Mouse (Mus musculus): Measurements from ENCODE around the gene Fndc4. TPM values are rescaled to one million over a fixed set of nuclear protein-coding genes. Genes with fewer than 3 reads are reported as not detected.

The Fndc4 gene
- 1 to 10 TPM; 1.5 to 3.1 TPM for total RNA-seq (2021)
- long read RNA-seq, experiment 1 = 0 reads
- long read RNA-seq, experiment 2, partial matches to known transcripts = 1 of 3 reads
- long read RNA-seq, experiment 2, other reads (novel, unspliced or antisense) = 0 of 3 reads

DNA sequence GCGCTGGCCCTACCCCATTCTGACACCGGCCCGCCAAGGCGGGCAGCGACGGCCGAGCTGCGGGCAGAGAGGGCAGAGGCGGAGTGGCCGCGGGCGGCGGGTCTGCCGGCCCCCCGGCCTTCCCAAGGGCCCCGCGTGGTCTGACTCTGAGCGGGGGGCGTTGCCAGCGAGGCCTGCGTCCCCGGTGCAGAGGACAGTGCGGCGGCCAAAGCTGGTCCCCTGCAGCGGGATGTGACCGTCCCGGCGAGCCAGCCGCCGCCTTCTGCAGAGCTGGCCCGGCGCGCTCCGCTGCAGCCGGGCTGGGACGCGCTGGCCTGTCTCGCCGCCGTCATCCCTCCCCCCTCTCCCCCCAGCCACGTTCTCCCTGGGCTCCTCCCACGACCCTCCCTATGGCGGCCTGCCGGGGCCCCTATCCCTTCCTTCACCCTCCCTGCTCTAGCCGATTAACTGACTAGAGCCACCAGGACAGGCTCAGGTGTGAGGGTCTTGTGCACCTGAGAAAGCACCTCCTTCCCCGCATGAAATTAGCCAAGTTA, at the start of gene Fndc4:
Gene Fndc4 (minus strand): TSS at position 475 of the 536 bp plus-strand sequence.
- peak; percentile 25 for DNase-seq

DNA sequence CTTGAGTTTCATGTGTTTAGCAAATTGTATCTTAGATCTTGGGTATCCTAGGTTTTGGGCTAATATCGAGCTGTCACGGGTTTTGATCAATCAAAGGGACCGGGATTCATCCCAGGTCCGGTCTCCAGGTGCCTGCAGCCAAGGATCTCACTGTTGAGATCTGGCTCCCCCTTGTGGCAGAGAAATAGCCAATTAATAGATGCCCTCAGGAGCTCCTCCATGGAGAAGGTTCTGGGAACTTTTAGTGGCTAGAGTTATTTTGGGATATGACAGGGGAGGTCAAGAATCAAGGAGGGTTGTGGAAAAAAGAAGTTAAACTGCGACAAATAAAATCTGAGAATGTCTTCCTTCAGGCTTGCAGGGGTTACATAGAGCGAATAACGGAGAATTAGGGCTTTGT, 32.4 kb upstream of the Fndc4 start:
- DNase-seq = peak; percentile 17

DNA sequence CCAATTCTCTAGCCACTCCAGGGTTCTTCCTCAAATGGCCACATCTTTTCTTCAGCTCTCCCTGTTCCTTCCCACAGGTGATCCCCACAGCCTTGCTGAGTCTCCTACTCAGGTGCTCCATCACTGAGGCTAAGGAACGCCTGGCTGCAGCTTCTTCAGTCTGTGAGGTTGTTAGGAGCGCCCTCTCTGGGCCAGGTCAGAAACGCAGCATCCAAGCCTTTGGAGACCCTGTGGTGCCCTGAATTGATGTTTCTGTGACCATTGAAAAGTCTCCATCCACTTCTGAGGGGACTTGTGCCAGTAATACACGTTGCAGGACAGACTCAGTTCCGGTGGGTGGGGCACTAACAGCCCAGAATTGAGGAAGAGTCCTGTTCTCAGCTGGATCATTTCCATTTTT, 31.0 kb upstream of the Fndc4 start:
- no peak for DNase-seq

DNA sequence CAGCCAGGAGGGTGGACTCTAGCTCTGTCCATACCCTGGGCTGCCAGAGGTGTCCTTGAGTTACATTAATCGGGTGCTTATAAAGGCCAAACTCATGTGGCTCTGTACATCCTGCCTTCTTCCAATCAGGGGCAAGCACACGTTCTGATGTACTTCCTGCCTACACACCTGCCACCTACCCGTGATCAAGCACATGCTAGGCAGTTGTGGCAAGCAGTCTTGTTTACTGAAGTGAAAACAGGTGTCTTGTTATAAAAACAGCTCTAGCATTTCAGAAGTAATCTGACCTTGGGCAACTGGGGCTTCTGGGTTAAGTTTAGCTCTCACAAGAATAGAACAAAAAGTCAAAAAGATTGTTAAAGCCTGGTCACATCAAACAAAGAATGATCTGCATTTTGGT, 28.2 kb upstream of the Fndc4 start:
- no peak for DNase-seq

DNA sequence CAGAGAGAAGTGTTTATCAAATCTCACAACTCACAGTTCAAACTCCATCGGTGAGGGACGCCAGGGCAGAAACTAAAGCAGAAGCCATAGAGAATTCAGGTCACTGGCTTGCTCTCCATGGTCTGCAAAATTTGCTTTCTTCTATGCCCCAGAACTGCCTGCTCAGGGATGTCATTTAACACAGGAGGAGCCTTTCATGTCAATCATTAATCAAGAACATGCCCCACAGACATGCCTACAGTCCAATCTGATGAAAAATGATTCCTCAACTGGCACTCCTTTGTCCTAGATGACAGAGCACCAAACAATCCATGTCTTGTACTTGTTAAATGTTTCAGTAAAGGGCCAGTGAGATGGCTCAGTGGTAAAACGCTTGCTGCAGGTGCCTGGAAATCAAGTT, 26.9 kb upstream of the Fndc4 start:
- no peak for DNase-seq

DNA sequence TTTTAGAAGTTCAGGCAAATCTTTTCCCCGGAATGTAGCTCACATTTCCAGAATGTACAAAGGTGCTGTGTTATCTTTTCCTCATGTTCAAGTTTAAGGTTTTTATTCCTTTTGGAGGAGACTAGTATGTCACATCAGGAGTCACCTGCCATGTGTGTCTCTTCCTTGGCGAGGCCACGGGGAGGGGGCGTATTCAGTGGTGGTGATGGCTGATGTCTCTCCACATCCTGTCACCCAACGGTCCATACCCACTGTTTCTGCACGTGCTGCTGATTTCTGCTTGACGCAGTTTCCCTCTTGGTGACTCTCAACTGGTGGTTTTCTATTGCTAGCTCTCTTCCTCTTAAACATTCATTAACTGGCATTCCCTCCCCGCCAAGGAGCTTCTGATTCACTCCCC, 16.9 kb upstream of the Fndc4 start:
- DNase-seq = no peak

DNA sequence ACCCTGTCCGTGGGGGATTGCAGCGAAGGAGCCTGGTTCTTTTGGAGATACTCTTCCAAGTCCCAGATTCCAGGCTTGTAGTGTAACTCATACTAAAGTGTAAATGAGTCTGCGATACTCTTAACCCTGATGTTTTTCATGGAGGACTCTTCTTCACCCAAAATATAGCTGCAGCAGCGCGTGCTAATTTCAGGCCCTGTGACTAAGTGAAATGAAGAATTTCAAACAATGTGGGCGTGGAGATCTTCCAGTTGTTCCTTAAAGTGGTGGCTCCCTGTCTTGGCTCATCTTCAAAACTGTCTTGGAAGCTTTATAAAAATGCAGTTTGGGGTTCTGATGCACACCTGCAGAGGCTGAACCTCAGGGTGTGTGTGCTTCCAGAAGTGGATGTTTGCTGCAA, 7.2 kb upstream of the Fndc4 start:
- DNase-seq = no peak

DNA sequence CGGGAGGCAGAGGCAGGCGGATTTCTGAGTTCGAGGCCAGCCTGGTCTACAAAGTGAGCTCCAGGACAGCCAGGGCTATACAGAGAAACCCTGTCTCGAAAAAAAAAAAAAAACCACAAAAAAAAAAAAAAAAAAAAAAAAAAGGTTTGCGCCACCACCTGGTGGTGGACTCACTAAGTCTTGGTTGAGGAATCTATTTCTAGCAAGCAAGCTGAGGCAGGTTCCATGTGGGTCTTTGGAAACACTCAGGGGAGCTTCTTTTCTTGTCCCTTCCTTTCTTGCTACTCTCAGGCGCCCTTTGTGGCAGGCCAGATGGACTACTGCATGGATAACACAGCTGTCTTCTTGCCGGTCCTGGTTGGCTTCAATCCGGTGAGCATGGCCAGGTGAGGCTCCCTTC, 6.0 kb upstream of the Fndc4 start:
- DNase-seq = no peak

DNA sequence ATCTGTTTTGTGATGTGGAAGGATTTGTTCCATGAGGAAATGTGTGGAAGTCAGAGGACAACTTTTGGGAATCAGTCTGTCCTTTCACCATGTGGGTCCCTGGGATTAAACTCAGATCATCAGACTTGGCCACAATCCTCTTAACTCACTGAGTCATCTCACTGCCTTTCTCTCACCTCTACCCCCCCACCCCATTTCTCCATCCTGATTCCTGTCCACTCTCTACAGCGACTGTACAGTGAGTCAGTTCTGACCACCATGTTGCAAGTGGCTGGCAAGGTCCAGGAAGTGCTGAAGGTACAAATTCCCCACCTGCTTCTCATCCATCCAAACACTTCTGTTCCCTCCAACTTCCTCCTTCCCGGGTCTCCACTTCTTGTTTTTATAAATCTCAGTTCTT, 2.6 kb upstream of the Fndc4 start:
- no peak for DNase-seq

DNA sequence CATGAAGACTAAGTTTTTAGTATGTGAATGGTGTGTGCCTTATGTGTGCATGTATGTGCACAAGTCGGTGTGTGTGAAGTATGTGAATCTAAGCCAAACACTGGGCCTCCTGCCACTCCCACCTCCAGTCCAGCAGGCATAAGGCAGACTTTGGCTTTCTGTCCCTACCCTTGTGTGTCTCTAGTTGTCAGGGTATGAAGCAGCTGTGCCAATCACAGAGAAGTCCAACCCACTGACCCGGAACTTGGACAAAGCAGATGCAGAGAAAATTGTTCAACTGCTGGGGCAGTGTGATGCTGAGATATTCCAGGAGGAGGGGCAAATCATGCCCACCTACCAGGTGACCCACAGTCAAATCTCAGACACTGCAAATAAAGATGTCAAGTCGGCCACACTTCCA, 2.1 kb upstream of the Fndc4 start:
- DNase-seq = no peak

DNA sequence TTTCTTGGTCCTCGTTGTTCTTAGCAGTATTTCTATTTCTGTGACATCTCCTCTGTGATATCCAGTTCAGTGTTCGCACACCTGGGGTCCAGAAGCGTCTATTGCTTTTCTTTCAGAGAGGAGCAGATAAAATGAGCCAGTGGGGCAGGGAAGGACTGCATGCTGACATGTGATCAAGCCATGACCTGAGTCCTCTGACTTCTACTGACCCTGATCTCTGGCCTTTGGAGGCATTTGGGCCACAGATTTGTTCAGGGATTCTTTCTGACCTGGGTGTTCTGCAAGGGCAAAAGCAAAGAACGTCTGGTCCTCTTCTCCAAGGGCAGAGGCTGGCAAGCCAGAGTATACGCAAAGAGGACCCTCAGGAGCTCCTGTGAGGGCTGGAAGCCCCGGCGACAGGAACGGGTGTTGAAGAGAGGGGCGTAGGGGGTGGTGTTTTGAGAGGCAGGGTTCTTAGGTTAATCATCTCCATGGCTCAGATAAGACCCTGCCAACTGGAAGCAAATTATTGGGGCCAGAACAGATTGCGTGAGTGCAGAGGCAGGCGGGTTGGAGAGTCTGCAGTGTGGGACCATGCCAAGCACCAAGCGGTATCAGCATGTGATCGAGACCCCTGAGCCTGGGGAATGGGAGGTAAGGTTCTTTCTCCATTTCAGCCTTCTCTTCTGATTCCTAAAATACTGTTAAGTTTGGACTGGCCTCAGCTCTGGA, 1.3 kb upstream of the Fndc4 start, which contains the start of gene Gckr:
Gene Gckr (plus strand): TSS at position 397 of the 711 bp plus-strand sequence.
- no peak for DNase-seq

DNA sequence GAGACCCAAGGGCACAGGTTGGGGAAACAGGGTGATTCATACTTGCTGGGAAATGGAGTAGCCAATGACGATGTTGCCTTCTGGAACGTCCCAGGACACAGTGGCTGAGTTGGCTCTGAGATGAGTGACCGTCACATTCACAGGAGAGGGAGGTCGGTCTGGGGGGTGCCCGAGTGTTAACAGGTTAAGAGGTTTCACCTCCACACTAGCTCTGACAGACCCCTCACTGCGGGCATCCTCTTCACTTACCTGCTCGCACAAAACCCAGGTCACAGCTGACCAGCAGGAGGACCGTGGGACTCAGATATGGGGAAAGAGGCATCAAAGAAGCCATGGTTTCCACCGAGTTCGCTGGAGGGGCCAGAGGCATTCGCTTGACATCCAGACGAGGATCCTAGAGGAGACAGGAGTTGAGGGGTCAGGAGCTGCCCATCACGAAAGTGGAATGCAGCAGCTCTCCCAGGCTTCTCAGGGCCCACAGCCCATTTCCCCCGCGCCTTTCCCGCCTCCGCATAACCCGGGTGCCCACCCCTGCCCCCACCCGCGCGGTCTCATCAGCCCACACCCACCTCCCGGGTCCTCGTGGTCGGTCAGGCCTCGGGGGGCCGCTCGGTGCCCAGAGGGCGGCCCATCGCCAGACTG, 795 bp downstream of the Fndc4 start:
- DNase-seq = no peak

DNA sequence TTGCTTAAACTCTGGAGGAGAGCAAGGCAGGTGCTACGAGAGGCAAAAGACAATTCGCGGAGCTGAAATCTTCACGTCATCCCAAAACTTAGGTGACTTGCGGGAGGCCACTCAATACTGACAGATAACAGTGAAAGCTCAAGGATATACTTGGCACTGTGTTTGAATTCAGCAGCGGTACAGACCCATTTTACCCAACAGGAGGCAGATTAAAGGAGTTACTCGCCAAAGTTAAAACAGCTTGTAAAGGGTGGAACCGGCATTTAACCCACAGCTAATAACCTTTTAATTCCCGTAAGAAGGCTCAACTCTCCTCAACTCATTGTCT, 4.6 kb downstream of the Fndc4 start:
- no peak for DNase-seq

DNA sequence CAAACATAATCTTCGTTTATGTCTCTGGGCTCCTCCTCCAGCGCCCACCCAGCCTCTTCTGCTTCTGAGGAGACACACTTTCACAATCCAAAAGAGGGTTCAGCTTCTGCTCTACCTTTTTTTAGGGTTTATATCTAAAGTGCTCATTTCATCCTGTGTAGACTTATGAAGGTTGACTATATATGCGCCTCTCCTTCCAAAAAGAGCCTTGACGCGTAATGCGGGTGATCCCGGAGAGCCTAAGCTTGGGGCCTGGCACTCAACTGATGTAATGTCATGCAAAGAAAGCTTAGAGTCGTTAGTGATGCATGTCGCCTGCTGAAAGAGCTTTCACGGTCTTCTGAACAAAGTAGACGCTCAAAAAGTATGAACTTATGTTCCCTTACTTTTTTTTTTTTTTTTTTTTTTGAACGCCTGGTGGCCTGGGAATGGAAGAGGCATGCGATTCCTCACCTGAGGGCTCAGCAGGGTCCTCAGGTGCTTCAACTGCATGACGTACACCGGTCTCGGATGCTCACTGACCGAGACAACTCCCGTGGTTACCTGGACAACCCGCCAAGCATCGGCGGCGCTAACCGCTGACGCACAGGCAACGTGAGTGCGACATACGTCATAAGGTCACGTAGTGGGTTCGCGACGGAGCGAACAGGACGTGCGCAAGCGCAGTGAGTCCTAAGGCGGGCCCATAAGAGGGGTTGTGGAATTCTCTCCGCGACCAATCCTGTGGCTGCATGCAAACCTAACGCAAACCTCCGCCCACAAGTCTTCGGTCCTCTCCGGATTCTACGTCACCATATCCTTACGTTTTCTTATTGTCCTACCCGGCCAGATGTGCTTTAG, 5.1 kb downstream of the Fndc4 start, which contains the start of gene Ift172:
Gene Ift172 (minus strand): TSS at position 596 of the 840 bp plus-strand sequence.
- DNase-seq = peak; percentile 95

DNA sequence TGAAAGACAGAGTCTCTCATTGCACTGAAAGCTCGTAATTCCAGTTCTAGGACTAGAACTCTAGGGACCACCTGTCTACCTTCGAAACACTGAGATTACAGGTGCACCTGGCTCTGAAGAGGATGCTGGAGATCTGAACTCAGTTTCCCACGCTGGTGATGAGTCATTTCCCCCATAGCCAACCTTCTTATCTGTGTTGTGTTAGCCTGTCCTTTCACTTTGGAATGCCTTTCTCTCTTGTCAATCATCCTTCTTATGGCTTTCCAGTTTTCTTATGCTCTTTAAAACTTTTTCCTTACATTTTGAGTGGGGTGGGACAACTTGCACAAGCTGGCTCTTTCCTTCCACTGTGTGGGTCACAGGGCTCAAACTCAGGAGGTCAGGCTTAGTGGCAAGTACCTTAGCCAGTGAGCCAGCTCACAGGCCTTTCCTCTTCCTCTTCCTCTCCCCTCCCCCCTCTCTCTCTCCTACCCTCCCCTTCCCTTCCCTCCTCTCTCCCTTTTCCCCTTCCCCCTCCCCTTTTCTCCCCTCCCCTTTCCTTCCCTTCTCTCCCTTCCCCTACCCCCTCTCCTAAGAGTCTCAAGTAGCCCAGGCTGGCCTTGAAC, 6.2 kb downstream of the Fndc4 start:
- DNase-seq = no peak

DNA sequence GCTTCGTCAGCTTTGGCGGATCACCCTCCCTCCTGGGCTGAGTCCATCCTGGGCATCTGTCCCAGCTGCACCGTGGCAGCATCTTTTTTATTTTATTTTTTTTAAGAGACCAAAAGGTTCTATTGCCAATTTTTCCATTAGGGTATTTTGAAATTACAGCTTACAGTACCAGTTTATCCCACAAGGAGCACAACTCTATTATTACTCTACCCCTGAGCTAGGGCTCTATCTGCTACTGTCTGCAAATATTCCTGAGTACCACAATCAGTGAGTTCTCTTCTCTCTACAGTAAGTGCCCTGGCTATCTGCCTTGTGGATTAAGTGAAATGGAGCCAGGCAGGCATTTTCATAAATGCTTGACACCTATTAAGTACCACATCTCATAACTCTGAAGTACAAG, 7.2 kb downstream of the Fndc4 start:
- no peak for DNase-seq

DNA sequence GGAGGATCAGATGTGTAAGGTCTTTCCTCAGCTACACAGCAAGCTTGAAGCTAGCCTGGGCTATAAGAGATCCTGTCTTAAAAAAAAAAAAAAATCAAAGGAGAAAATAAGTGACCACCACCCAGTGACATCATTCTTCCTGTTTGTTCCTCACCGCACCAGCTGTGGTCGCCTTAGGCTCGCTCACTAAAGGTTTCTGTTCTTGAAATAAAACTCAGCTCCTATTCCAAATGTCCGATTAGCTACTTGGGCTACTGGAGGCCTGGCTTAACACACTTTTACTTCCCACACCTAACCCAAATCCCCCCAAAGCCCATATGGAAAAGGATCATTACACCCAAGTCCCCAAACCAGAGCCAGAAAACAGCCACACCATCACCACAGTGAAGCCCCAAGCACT, 7.7 kb downstream of the Fndc4 start:
- no peak for DNase-seq

DNA sequence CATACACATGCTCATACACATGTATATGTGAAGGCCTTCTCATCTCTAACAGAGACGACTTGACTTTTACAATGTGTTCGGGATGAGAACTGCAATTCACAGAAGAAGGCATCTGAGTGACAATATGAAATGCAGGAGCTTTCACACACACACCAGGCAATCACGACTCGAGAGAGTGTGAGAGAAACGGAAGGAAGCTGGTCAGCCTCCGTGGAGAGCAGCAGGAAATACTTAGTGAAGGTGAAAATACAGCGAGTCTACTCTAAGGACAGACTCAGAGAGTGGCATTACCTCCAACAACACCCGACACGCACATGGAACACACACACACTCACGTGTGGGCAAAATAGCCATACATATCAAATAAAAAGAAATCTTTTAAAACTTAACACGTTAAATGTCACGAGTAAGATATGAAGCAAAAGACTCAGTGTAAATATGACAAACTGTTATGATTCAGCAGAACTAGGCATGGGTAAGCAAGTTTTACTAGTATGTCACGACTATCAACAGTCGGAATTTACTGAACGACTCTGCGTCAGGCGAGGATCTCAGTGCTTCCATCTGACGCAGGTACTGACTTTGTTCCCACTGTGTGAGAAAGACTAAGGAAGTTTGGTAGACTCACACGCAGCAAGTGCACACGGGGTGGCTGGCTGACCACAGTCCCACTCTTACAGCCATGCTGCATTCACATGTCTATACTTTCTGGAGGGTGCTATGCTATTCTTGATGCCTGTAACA, 16.5 kb downstream of the Fndc4 start:
- no peak for DNase-seq

DNA sequence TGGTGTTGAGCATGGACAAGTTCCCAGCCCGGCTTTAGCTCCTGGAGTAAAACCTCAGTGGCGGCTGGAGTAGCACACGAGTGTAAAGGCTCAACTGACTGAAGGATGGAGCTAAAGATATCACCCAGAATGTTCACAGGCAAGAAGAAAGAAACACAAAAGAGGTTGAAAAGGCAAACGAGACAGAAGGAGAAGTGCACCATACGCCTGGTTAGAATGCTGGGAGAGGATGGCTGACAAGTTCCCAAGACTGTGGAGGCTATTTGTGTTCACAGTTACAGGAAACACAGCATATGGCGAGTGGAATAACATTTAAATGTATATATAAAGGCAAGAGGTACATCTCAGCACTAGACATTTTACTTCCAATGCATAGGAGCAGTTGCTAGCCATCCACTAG, 22.9 kb downstream of the Fndc4 start:
- DNase-seq = no peak

DNA sequence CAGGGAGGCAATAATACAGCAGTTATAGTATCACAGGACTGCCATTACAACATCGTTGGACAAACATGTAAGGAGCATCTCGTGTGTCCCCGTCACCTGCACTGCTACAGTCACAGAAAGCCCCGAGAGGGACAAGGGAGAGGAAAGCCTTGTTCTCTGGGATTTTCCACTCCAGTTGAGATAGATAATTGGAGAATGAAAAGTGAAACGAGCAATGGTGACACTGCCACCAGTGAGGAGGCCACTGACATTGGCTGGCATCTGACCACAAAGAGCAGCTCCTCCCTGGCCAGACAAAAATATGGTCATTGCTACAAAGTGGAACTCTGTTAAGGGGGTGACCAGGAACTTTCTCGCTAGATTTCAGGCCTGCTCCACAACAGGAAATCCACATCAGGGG, 28.2 kb downstream of the Fndc4 start:
- no peak for DNase-seq

DNA sequence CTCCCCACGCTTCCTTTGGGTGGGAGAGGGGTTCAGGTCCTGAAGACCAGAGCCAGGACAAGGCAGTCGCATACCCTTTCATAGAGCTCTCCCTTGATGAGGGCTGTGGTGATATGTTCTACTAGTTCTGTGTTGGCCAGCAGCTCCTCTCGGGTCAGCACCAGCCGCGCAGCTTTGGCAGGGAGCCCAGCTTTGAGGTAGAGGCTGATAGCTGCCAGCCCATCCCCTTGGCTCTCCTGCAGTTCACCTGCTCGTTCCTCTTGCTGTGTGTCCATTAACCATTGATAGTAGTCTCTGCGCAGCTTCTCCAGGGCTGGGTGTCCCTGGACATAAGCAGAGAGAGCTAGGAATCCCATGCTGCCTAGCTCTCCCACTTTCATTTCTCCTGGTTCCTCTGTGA, 29.8 kb downstream of the Fndc4 start:
- DNase-seq = no peak

DNA sequence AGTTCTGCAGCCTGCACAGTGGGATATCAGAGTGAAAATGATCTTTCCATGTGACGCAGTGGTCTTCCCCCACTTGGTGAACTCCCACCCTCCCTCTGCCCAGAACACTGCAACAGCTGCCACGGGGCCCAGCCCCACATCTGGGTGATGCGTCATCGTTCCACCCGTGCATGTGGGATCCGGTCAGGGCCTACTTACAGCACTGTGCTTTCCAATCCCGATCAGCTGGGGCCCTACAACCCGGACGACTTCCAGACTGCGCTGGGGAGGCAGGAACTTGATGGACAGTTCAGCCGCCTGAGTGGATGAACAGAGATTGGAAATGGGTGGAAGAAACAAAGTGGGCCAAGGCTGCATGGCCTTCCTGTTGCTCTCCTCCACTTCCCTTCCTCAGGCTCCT, 38.3 kb downstream of the Fndc4 start:
- DNase-seq = no peak

Data from gastrocnemius, postnatal 25 days (tissue).